Mouse (Mus musculus): ENCODE measurements at regions not wholly inside any gene's neighbourhood (a gene's known extent, or its start where the extent isn't known, plus 50 kb on each side); places are given as distances from the start of the nearest gene placed in this dataset.

DNA sequence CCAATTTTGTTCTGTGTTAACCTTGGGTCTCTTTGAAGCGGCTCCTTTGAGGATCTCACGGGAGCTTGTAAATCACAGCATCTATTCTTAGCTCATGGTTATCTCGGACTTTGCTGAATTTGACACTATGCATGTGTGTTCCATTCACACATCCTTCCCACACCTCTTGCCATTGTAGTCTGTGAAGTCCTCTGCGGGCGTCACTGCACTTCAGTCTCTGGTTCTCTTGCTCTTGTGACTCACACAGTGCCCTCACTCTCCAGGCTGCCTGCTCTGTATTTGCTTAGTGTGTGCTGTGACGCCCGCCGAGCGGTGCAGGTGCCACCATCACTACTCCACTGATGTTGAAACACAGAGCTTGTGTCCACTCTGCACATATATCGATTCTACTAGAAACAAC, 1271.2 kb downstream of the Synb start:
- 94% methylated on average over 10 of the region's 10 CpGs for WGBS
- ATAC-seq (ENCODE audit: low FRiP score) (no peak), DNase-seq (ENCODE audit: low spot score) (no peak)
- Histone ChIP-seq H3K27ac (no peak overlapping the region), H3K4me3 (replicated peaks; ENCODE audit: low read length) (no peak overlapping the region), H3K4me2 (replicated peaks) (no peak overlapping the region), H3K9ac (no peak overlapping the region), H3K36me3 (replicated peaks; ENCODE audit: control insufficient read depth, insufficient read depth) (no peaks in the 10 kb centered on the region), H3K27me3 (ENCODE audit: control insufficient read depth, insufficient read depth, low read length) (no peaks in the 10 kb centered on the region), H3K4me1 (replicated peaks; ENCODE audit: control insufficient read depth, insufficient read depth, low read length) (peaks cover 8% of the 10 kb centered on the region; the same call in 1 of the 2 replicates), H3K9me3 (ENCODE audit: control insufficient read depth, low read length) (no peaks in the 10 kb centered on the region)

DNA sequence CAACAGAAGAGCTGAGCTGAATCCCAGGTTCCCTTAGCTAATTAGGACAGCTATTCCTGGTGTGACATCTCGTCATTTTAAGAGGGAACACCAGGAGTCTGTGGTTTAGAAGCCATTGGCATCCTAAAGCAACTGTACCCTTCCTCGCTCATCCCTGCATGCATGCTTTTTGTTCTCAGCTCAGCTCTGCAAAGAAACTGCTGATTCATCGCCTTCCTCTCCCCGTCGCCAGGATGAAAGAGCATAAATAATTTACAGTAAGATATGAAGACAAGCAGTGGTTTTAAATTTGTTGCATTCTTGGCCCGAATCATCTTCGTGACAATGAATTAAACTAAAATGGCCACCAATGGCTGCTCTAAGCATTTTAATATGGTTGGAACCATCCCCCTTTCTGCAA, 1272.9 kb downstream of the Synb start:
- Histone ChIP-seq H3K36me3 (replicated peaks; ENCODE audit: control insufficient read depth, insufficient read depth) (no peaks in the 10 kb centered on the region), H3K4me1 (replicated peaks; ENCODE audit: control insufficient read depth, insufficient read depth, low read length) (peaks cover 8% of the 10 kb centered on the region; the same call in 1 of the 2 replicates), H3K27me3 (ENCODE audit: control insufficient read depth, insufficient read depth, low read length) (no peaks in the 10 kb centered on the region), H3K9ac (no peak overlapping the region), H3K9me3 (ENCODE audit: control insufficient read depth, low read length) (no peaks in the 10 kb centered on the region), H3K4me2 (replicated peaks) (no peak overlapping the region), H3K4me3 (replicated peaks; ENCODE audit: low read length) (no peak overlapping the region), H3K27ac (peak overlapping the region; percentile 66)
- ATAC-seq (ENCODE audit: low FRiP score) (peak; percentile 53; the same call in 1 of the 2 replicates), DNase-seq (ENCODE audit: low spot score) (peak; percentile 49)
- 48% methylated on average over 7 of the region's 7 CpGs for WGBS

DNA sequence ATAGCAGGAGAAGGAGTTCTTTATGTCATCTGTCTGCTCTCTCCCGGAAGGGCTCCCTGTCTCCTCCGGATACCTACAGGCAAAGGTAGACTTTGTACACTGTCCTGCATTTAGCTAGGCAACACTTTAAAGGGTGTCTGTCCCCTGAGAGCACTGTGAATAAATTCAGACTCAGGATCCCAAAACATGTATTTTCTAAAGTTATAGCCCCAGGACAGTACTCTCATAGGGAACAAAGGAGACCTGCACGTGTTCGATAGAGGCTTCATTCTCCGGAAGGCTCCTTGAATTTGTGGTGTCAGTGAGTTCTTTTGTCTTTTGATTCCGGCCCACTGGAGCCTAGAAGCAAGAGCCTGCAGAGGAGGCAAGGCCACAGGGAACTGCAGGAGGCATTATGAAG, 1273.3 kb downstream of the Synb start:
- Histone ChIP-seq H3K9ac (0 out of 2 replicates have a peak overlapping the region, but pooled peaks have one; percentile 26), H3K4me2 (replicated peaks) (no peak overlapping the region), H3K27ac (peak overlapping the region; percentile 66), H3K4me1 (replicated peaks; ENCODE audit: control insufficient read depth, insufficient read depth, low read length) (peaks cover 8% of the 10 kb centered on the region; the same call in 1 of the 2 replicates), H3K4me3 (replicated peaks; ENCODE audit: low read length) (no peak overlapping the region), H3K27me3 (ENCODE audit: control insufficient read depth, insufficient read depth, low read length) (no peaks in the 10 kb centered on the region), H3K9me3 (ENCODE audit: control insufficient read depth, low read length) (no peaks in the 10 kb centered on the region), H3K36me3 (replicated peaks; ENCODE audit: control insufficient read depth, insufficient read depth) (no peaks in the 10 kb centered on the region)
- DNase-seq (ENCODE audit: low spot score) (no peak), ATAC-seq (ENCODE audit: low FRiP score) (peak; percentile 14; the same call in 1 of the 2 replicates)
- 35% methylated on average over 6 of the region's 6 CpGs for WGBS

DNA sequence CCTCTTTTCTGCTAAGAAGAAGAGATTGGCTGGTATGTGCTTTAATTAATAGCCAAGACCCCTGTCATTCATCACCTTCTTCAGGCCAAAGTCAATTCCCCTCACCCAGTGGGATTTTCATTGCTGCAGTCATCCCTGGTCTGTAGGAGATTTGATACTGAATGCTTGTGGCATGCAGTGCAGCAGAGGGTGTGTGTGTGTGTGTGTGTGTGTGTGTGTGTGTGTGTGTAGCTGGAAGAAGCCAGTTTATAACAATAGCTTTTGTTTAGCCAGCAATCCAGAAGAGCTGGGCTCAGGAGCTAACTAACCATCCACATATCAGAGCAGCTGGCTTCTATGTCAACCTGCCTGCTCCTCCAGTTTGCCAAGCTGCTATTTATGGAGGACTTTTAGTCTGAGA, 1275.4 kb downstream of the Synb start:
- no peaks in the 10 kb centered on the region for H3K27me3 ChIP-seq (ENCODE audit: control insufficient read depth, insufficient read depth, low read length)
- no peaks in the 10 kb centered on the region for H3K36me3 ChIP-seq (replicated peaks; ENCODE audit: control insufficient read depth, insufficient read depth)
- no peak overlapping the region for H3K4me2 ChIP-seq (replicated peaks)
- no peaks in the 10 kb centered on the region for H3K9me3 ChIP-seq (ENCODE audit: control insufficient read depth, low read length)
- peaks cover 8% of the 10 kb centered on the region; the same call in 1 of the 2 replicates for H3K4me1 ChIP-seq (replicated peaks; ENCODE audit: control insufficient read depth, insufficient read depth, low read length)
- DNase-seq (ENCODE audit: low spot score) (no peak), ATAC-seq (ENCODE audit: low FRiP score) (no peak)
- H3K27ac ChIP-seq, result no peak overlapping the region
- H3K9ac ChIP-seq, result no peak overlapping the region
- no peak overlapping the region for H3K4me3 ChIP-seq (replicated peaks; ENCODE audit: low read length)

DNA sequence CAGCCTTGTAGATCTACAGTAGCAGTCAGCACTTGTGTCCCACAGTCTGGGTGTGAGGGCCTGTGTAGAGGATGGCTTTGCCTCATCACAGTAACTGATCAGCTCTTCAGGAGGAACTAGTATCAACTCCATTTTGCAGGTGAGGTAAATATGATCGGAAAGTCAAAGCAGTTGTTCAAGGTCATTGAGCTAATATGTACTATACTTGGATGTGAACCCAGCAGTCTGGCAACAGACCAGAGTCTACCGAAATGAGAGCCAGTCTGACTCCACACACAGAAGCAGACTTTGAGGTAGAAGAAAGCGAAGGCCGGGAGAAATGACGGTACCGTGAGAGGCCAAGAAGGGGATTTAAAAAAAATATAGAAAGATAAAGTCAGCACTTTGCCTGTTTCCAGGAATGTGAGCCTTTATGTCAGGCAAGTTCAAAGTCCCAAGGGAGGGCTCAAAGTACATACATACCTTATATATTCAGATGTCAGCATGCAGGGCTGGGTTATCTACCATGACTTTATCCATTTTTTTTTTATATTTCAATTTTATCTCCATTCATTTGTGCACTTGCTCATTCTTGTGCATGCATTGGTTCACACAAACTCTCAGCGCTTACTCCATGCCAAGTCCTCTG, 1297.2 kb downstream of the Synb start:
- no peak for DNase-seq (ENCODE audit: low spot score)

DNA sequence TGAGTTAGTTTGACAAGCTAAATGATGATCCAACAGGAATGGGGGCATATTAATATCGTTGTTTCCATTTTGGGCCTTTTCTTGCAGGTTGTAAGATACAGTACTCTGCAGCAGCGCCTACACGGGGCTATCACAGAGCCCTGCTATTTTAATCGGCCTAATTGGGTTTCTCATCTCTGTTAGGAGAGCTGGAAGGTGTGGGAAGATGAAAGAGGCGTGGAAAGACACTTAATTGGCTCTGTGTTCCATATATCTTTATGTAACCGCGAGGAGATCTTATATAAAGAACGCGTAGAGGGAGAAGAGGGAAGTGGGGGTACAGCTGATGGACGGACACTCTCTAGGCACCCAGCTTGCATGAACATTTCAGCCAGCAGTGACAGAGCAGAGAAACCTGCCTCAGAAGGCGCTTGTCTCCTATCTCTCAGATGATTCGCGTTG, 1300.5 kb downstream of the Synb start:
- H3K9me3 ChIP-seq (ENCODE audit: control insufficient read depth, low read length), result no peaks in the 10 kb centered on the region
- H3K9ac ChIP-seq, result no peak overlapping the region
- no peak overlapping the region for H3K27ac ChIP-seq
- 63% methylated on average over 13 of the region's 13 CpGs for WGBS
- H3K4me1 ChIP-seq (replicated peaks; ENCODE audit: control insufficient read depth, insufficient read depth, low read length), result no peaks in the 10 kb centered on the region
- H3K4me3 ChIP-seq (replicated peaks; ENCODE audit: low read length), result no peak overlapping the region
- H3K4me2 ChIP-seq (replicated peaks), result peak overlapping the region; percentile 38
- no peaks in the 10 kb centered on the region for H3K27me3 ChIP-seq (ENCODE audit: control insufficient read depth, insufficient read depth, low read length)
- ATAC-seq (ENCODE audit: low FRiP score) (no peak), DNase-seq (ENCODE audit: low spot score) (no peak)
- no peaks in the 10 kb centered on the region for H3K36me3 ChIP-seq (replicated peaks; ENCODE audit: control insufficient read depth, insufficient read depth)

More for the DNA sequence above, 1297.2 kb downstream of the Synb start:
- H3K4me2 ChIP-seq (replicated peaks), result no peak overlapping the region
- 88% methylated on average over 7 of the region's 7 CpGs for WGBS
- no peaks in the 10 kb centered on the region for H3K36me3 ChIP-seq (replicated peaks; ENCODE audit: control insufficient read depth, insufficient read depth)
- no peak overlapping the region for H3K27ac ChIP-seq
- no peak overlapping the region for H3K4me3 ChIP-seq (replicated peaks; ENCODE audit: low read length)
- no peaks in the 10 kb centered on the region for H3K27me3 ChIP-seq (ENCODE audit: control insufficient read depth, insufficient read depth, low read length)
- no peak overlapping the region for H3K9ac ChIP-seq
- no peaks in the 10 kb centered on the region for H3K9me3 ChIP-seq (ENCODE audit: control insufficient read depth, low read length)
- ATAC-seq (ENCODE audit: low FRiP score), result no peak
- no peaks in the 10 kb centered on the region for H3K4me1 ChIP-seq (replicated peaks; ENCODE audit: control insufficient read depth, insufficient read depth, low read length)

DNA sequence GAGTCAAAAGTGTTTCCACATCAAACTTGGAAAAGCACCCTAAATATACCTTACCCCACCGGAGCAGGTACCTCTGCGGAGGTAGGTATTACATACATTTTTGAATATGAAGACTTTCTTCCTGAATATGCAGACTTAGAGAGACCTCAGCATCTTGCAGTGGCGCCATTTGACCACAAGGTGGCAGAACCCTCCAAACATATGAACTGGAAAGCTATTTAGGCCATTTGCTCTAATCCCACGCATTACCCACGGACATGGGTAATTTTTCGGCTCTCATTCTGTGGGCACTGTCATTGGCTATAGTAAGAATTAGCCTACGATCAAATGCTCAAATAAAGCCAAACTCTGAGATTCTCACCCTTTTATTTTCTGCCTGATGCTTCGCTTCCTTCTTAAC, 1301.0 kb downstream of the Synb start:
- no peaks in the 10 kb centered on the region for H3K36me3 ChIP-seq (replicated peaks; ENCODE audit: control insufficient read depth, insufficient read depth)
- DNase-seq (ENCODE audit: low spot score), result peak; percentile 88
- no peak overlapping the region for H3K27ac ChIP-seq
- peak overlapping the region; percentile 38 for H3K4me2 ChIP-seq (replicated peaks)
- H3K27me3 ChIP-seq (ENCODE audit: control insufficient read depth, insufficient read depth, low read length), result no peaks in the 10 kb centered on the region
- WGBS, result 10% methylated on average over 8 of the region's 8 CpGs
- H3K9ac ChIP-seq, result no peak overlapping the region
- no peaks in the 10 kb centered on the region for H3K9me3 ChIP-seq (ENCODE audit: control insufficient read depth, low read length)
- no peak; the same call in 1 of the 2 replicates for ATAC-seq (ENCODE audit: low FRiP score)
- H3K4me1 ChIP-seq (replicated peaks; ENCODE audit: control insufficient read depth, insufficient read depth, low read length), result no peaks in the 10 kb centered on the region
- no peak overlapping the region for H3K4me3 ChIP-seq (replicated peaks; ENCODE audit: low read length)

DNA sequence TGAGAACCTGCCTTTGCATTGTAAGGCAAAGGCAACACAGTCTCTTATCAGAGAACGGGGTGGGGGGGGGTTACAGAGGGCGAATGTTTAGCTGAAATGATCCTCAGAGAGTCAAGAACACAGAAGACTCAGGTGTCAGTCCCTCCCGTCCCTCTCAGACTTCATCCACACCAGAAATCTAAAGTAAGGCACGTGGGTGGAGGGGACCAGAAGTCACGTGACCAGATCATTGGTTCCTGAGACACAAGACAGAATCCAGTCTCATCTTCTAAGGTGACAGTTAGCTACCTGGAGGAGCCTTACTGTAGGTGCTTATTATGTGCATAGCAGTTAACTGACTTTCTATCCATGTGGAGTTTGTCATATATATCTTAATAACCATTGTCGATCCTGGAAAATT, 1302.0 kb downstream of the Synb start:
- Histone ChIP-seq H3K4me1 (replicated peaks; ENCODE audit: control insufficient read depth, insufficient read depth, low read length) (no peaks in the 10 kb centered on the region), H3K9me3 (ENCODE audit: control insufficient read depth, low read length) (no peaks in the 10 kb centered on the region), H3K27me3 (ENCODE audit: control insufficient read depth, insufficient read depth, low read length) (no peaks in the 10 kb centered on the region), H3K36me3 (replicated peaks; ENCODE audit: control insufficient read depth, insufficient read depth) (no peaks in the 10 kb centered on the region), H3K9ac (no peak overlapping the region), H3K4me2 (replicated peaks) (no peak overlapping the region), H3K4me3 (replicated peaks; ENCODE audit: low read length) (no peak overlapping the region), H3K27ac (no peak overlapping the region)
- no peak for ATAC-seq (ENCODE audit: low FRiP score)
- no peak for DNase-seq (ENCODE audit: low spot score)
- WGBS, result 65% methylated on average over 6 of the region's 6 CpGs

DNA sequence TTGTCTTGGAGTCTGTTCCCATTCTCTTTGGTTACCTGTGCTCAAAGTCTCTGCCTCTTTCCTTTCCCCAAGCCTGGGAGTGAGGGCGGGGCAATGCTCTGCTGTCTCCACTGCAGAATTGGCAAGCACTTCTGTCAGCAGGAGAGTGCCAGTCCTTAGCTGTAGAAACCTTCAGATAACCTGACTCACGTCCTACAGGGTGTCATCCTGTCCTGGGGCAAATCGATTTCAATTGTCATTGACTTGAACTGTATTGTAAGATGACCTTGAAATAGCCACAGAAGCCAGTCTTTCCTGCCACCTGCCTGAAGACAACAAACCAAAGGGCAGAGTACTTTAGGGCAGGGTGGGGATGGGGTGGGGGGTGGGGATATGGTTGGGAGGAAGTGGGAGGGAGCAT, 1303.8 kb downstream of the Synb start:
- no peak for ATAC-seq (ENCODE audit: low FRiP score)
- Histone ChIP-seq H3K4me3 (replicated peaks; ENCODE audit: low read length) (no peak overlapping the region), H3K9me3 (ENCODE audit: control insufficient read depth, low read length) (no peaks in the 10 kb centered on the region), H3K27me3 (ENCODE audit: control insufficient read depth, insufficient read depth, low read length) (no peaks in the 10 kb centered on the region), H3K9ac (no peak overlapping the region), H3K4me2 (replicated peaks) (no peak overlapping the region), H3K4me1 (replicated peaks; ENCODE audit: control insufficient read depth, insufficient read depth, low read length) (no peaks in the 10 kb centered on the region), H3K27ac (no peak overlapping the region), H3K36me3 (replicated peaks; ENCODE audit: control insufficient read depth, insufficient read depth) (no peaks in the 10 kb centered on the region)
- 72% methylated on average over 3 of the region's 3 CpGs for WGBS
- DNase-seq (ENCODE audit: low spot score), result no peak
